Mouse (Mus musculus) bone marrow macrophage, adult 2 months (primary cell): ENCODE measurements around the gene Map6.

Source experiments
- CTCF ChIP-seq: IDR thresholded peaks from 2 replicates; pipeline ENCODE4 v1.5.1; 2012; ENCODE audit warnings: low read depth, mild to moderate bottlenecking, low read length, moderate library complexity
- POLR2A ChIP-seq: IDR thresholded peaks from 2 replicates; pipeline ENCODE4 v1.6.1; 2012; ENCODE audit warnings: mild to moderate bottlenecking, low read depth, low read length, borderline replicate concordance

DNA sequence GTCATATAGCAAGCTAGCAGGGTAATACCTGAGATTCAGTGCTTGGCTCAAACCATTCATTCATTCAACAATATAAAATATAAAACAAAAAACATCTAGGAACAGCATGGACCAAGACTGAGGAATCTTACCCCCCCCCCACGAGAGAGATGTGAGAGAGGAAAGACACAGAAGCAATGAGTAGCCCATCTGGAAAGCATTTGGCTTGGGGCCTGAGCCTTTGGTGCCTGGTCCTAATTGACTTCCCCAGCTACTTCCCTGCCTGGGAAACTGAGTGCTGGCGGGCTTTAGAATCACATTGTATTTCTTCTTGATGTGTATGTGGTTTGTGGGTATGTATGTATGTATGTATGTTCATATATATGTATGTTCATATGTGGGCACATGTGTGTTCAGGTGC is 31.6 kb upstream of the Map6 start:
- TF ChIP-seq POLR2A = no peak
- no peak for TF ChIP-seq CTCF
